Comparison of ENCODE assay signal across 18 mouse cellular contexts in the genomic region with DNA sequence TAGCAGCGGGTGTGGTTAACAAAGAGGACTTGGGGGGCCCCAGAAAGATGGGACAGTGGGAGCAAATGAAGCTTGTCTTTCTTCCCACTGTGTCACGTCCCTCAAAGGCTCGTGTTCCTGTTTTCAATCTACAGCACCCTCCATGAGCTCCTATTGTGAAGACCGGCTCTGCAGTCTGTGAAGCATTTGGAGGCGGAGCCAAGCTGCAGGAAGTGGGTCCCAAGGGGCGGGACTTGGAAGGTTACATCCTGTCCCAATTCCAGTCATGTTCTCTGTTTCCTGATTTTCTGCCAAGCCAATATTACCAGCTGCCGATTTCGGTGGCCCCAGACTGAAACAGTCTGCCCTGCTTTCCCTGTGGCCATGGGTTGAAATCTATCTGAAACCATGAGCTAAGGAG. TPM values are rescaled to one million over a fixed set of nuclear protein-coding genes. Genes with fewer than 3 reads are reported as not detected.
DNase-seq lines count a peak whose midpoint lies in the region; ATAC-seq and TF ChIP-seq lines count a peak whose summit lies in the region.
"Had no signal": no experiment of that assay in that cellular context is flagged by ENCODE, and none has a peak within 500 bp of the region (broad histone marks: within the 10 kb centered on the region; RNA-seq: fewer than 3 reads in every experiment).

No protein-coding gene starts in this region.

- no peaks in the 10 kb centered on the region for H3K36me3 ChIP-seq in forebrain, embryonic 11.5 days (ENCODE audit: control insufficient read depth, insufficient read depth, low read length)
- no peaks in the 10 kb centered on the region for H3K36me3 ChIP-seq in forebrain, embryonic 14.5 days (ENCODE audit: control insufficient read depth, insufficient read depth, low read length)
- no peaks in the 10 kb centered on the region for H3K36me3 ChIP-seq in liver, postnatal 0 days (replicated peaks; ENCODE audit: insufficient read depth, low read length)
- no peaks in the 10 kb centered on the region for H3K36me3 ChIP-seq in ES-Bruce4 (ENCODE audit: control insufficient read depth, insufficient read depth, low read length, poor library complexity, severe bottlenecking)
- H3K36me3 ChIP-seq: lung, embryonic 15.5 days had no signal

- no peak for TF ChIP-seq CTCF in liver, postnatal 0 days (IDR thresholded peaks at IDR 0.05; ENCODE audit: low read depth)
- no peak for TF ChIP-seq CTCF in ES-Bruce4 (IDR thresholded peaks at IDR 0.05; ENCODE audit: low read depth, low read length)

- H3K27me3 ChIP-seq in forebrain, embryonic 11.5 days (ENCODE audit: control insufficient read depth, insufficient read depth, low read length) = no peaks in the 10 kb centered on the region
- H3K27me3 ChIP-seq in forebrain, embryonic 14.5 days (replicated peaks; ENCODE audit: control insufficient read depth, insufficient read depth, low read length) = no peaks in the 10 kb centered on the region
- no peaks in the 10 kb centered on the region for H3K27me3 ChIP-seq in liver, postnatal 0 days (ENCODE audit: insufficient read depth, low read length)
- no peaks in the 10 kb centered on the region for H3K27me3 ChIP-seq in ES-Bruce4 (ENCODE audit: control insufficient read depth, insufficient read depth, low read length, poor library complexity, severe bottlenecking)
- H3K27me3 ChIP-seq: lung, embryonic 15.5 days had no signal

- peak; percentile 76 for TF ChIP-seq POLR2A in ES-Bruce4 (IDR thresholded peaks at IDR 0.05; ENCODE audit: insufficient read depth, low read length)

- H3K4me1 ChIP-seq in forebrain, embryonic 11.5 days (replicated peaks; ENCODE audit: control insufficient read depth, insufficient read depth, low read length) = no peaks in the 10 kb centered on the region
- no peaks in the 10 kb centered on the region for H3K4me1 ChIP-seq in forebrain, embryonic 14.5 days (ENCODE audit: control insufficient read depth, insufficient read depth, low read length)
- H3K4me1 ChIP-seq in liver, postnatal 0 days (ENCODE audit: insufficient read depth) = peaks cover 4% of the 10 kb centered on the region; the same call in 1 of the 2 replicates
- peaks cover 5% of the 10 kb centered on the region for H3K4me1 ChIP-seq in ES-Bruce4 (ENCODE audit: control insufficient read depth, insufficient read depth, low read length)

- no peak overlapping the region for H3K27ac ChIP-seq in forebrain, embryonic 11.5 days (ENCODE audit: low read depth, low read length)
- no peak overlapping the region for H3K27ac ChIP-seq in forebrain, embryonic 14.5 days (ENCODE audit: low read depth, low read length)
- H3K27ac ChIP-seq in liver, postnatal 0 days (ENCODE audit: low read depth) = no peak overlapping the region
- peak overlapping the region; percentile 95 for H3K27ac ChIP-seq in ES-Bruce4 (ENCODE audit: insufficient read depth, low read length)
- H3K27ac ChIP-seq: lung, embryonic 15.5 days had no signal

- no peak for ATAC-seq in forebrain, embryonic 11.5 days (replicated peaks; ENCODE audit: low FRiP score)
- ATAC-seq in forebrain, embryonic 14.5 days = no peak
- ATAC-seq in liver, postnatal 0 days = no peak
- ATAC-seq: forebrain, postnatal 0 days; inflammation-experienced regulatory T-cells, adult 6 months had no signal

- H3K4me2 ChIP-seq in forebrain, embryonic 11.5 days (ENCODE audit: low read depth, low read length, severe bottlenecking) = no peak overlapping the region
- no peak overlapping the region for H3K4me2 ChIP-seq in forebrain, embryonic 14.5 days (ENCODE audit: low read length)
- H3K4me2 ChIP-seq in liver, postnatal 0 days (ENCODE audit: low read depth, low read length) = no peak overlapping the region
- H3K4me2 ChIP-seq: lung, embryonic 15.5 days had no signal

- no peak for TF ChIP-seq EP300 in liver, postnatal 0 days (IDR thresholded peaks at IDR 0.05; ENCODE audit: low read depth)
- no peak for TF ChIP-seq EP300 in ES-Bruce4 (IDR thresholded peaks at IDR 0.05; ENCODE audit: insufficient read depth, low read depth, low read length)

- DNase-seq in forebrain, embryonic 11.5 days (ENCODE audit: low spot score) = peak; percentile 62
- no peak for DNase-seq in forebrain, embryonic 14.5 days (ENCODE audit: low spot score)
- peak; percentile 23 for DNase-seq in liver
- no peak for DNase-seq in liver, postnatal 0 days
- peak; percentile 58 for DNase-seq in embryo, embryonic 10.5 days (ENCODE audit: low spot score)
- DNase-seq in right cerebral cortex, postnatal 10 days (ENCODE audit: low spot score in 2 of 2) = no peak
- no peak for DNase-seq in right cerebral cortex, postnatal 14 days
- DNase-seq: adrenal gland, postnatal 36 days; cerebellum, adult 8-10 months; forebrain, postnatal 0 days; heart, adult 18-20 months; heart, postnatal 10 days; kidney, adult 8-10 months; kidney, postnatal 4 days; thymus, adult 2 months had no signal

- WGBS in forebrain, embryonic 11.5 days = 64% methylated on average over 8 of the region's 8 CpGs
- 67% methylated on average over 8 of the region's 8 CpGs for WGBS in forebrain, embryonic 14.5 days
- WGBS in liver, postnatal 0 days (ENCODE audit: insufficient replicate concordance) = 71% methylated on average over 8 of the region's 8 CpGs

- H3K9ac ChIP-seq in forebrain, embryonic 11.5 days (ENCODE audit: low read length) = no peak overlapping the region
- H3K9ac ChIP-seq in forebrain, embryonic 14.5 days (ENCODE audit: low read length) = no peak overlapping the region
- H3K9ac ChIP-seq in liver, postnatal 0 days (replicated peaks) = no peak overlapping the region
- H3K9ac ChIP-seq in ES-Bruce4 (ENCODE audit: low read depth, poor library complexity, severe bottlenecking) = peak overlapping the region; percentile 63
- H3K9ac ChIP-seq: forebrain, postnatal 0 days; lung, embryonic 15.5 days had no signal

- H3K9me3 ChIP-seq in forebrain, embryonic 11.5 days (ENCODE audit: control insufficient read depth, low read length) = no peaks in the 10 kb centered on the region
- no peaks in the 10 kb centered on the region for H3K9me3 ChIP-seq in forebrain, embryonic 14.5 days (replicated peaks; ENCODE audit: control insufficient read depth, low read length)
- no peaks in the 10 kb centered on the region for H3K9me3 ChIP-seq in liver, postnatal 0 days (ENCODE audit: low read length)
- H3K9me3 ChIP-seq in ES-Bruce4 (replicated peaks; ENCODE audit: control insufficient read depth, insufficient read depth, low read length, poor library complexity, severe bottlenecking) = no peaks in the 10 kb centered on the region
- H3K9me3 ChIP-seq: lung, embryonic 15.5 days had no signal

- no peak overlapping the region for H3K4me3 ChIP-seq in forebrain, embryonic 11.5 days (ENCODE audit: low read depth, low read length)
- H3K4me3 ChIP-seq in forebrain, embryonic 14.5 days (ENCODE audit: low read depth, low read length) = no peak overlapping the region
- H3K4me3 ChIP-seq in liver, postnatal 0 days (ENCODE audit: low read depth, low read length) = no peak overlapping the region
- peak overlapping the region; percentile 88 for H3K4me3 ChIP-seq in ES-Bruce4 (ENCODE audit: low read depth, low read length)
- H3K4me3 ChIP-seq: lung, embryonic 15.5 days had no signal

RNA-seq across cellular contexts. Expression of a gene that starts 11.7 kb away (rescaled TPM):
- 6.2 and 7.4 TPM in 2 replicates for polyA plus RNA-seq in forebrain, embryonic 11.5 days (2014; fragmentation: Nextera tagmentation; extraction: Ambion mirVana)
- 9.4 and 9.9 TPM in 2 replicates for polyA plus RNA-seq in forebrain, embryonic 14.5 days (2014; fragmentation: Nextera tagmentation; extraction: Ambion mirVana)
- polyA plus RNA-seq in liver, postnatal 0 days (2015; fragmentation: Nextera tagmentation; extraction: Ambion mirVana) = 2.0 and 2.2 TPM in 2 replicates
- polyA plus RNA-seq in ES-Bruce4 (2011; ENCODE audit: insufficient read depth, insufficient read length, low read depth, missing spikeins) = 2.6 and 4.5 TPM in 2 replicates
- polyA plus RNA-seq: inflammation-experienced regulatory T-cells, adult 6 months had no signal

RNA-seq across cellular contexts. Expression of a gene that starts 23.0 kb away (rescaled TPM):
- polyA plus RNA-seq in forebrain, embryonic 11.5 days (2014; fragmentation: Nextera tagmentation; extraction: Ambion mirVana) = 55.8 and 68.6 TPM in 2 replicates
- 57.2 and 59.5 TPM in 2 replicates for polyA plus RNA-seq in forebrain, embryonic 14.5 days (2014; fragmentation: Nextera tagmentation; extraction: Ambion mirVana)
- polyA plus RNA-seq in liver, postnatal 0 days (2015; fragmentation: Nextera tagmentation; extraction: Ambion mirVana) = 24.7 and 26.2 TPM in 2 replicates
- 69.3 and 70.8 TPM in 2 replicates for polyA plus RNA-seq in ES-Bruce4 (2011; ENCODE audit: insufficient read depth, insufficient read length, low read depth, missing spikeins)

Comparison
In these comparisons a context has a peak if more than half of its experiments do, and no peak if none do; other contexts are left out.
1. DNase-seq: peak in forebrain, embryonic 11.5 days (single experiment), liver (single experiment) and embryo, embryonic 10.5 days (single experiment); none in forebrain, embryonic 14.5 days (single experiment), liver, postnatal 0 days (single experiment), right cerebral cortex, postnatal 10 days (0 of 2) and right cerebral cortex, postnatal 14 days (single experiment).